Mouse (Mus musculus) megakaryocyte progenitor cell, adult 5-6 weeks (primary cell): Measurements from ENCODE around the gene Trio. TPM values are rescaled to one million over a fixed set of nuclear protein-coding genes. Genes with fewer than 3 reads are reported as not detected.

Experiments
- ATAC-seq: replicated peaks from 2 replicates; pipeline ENCODE4 v1.8.0; 2016; ENCODE audit warnings: mild to moderate bottlenecking, moderate TSS enrichment, inconsistent platforms; ENCODE audit not compliant: poor library complexity
- total RNA-seq, 2 experiments: library from RNA; stranded (forward) in 1 of 2; stranded (reverse) in 1 of 2; fragments of 157-497, 149-512 nt in 1 of 2; fragments of 200-1000 nt in 1 of 2; gene quantifications; 2 replicates each; pipeline versions ENCODE4 v1.2.3 to v1.2.4; 2015 to 2017

Gene Trio
- total RNA-seq, 2 experiments from 2014 or later: 19.4 to 20.2 TPM

DNA sequence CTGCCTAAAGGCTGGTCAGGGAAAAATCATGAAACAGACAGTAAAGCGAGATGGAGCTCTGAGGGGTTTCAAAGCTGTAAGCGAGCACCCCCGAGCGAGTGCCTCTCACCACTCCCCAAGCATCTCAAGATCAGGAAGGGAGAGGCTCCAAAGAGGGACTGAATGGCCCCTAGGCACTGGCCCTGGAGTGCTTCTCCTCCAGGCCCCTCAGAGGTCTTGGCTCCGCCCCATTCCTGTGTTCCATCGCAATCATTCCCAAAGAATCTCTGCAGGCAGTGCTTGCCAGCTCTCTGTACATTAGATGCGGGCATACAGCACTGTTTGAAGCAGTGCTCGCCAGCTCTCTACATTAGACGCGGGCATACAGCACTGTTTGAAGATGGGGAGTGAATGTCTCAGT lies 219.4 kb downstream of the Trio start:
- ATAC-seq: no peak

DNA sequence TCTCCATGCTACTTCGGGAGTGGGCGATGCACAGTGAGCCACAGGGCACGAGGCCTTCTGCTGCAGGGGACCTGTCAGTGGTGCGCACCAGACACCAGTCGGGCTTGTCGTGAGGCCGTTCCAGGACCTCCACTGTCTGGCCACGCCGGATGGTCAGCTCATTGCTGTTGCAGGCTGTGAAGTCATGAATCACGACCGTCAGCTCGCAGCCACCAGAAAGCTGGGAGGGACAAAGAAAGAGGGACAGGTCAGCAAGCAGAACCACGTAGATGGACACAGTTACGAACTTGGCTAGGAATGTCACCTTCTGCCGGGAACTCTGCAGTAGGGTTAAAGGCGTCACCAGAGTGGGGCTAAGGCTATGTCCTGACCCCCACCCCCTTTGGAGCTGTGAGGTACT lies 220.0 kb downstream of the Trio start:
- no peak for ATAC-seq

DNA sequence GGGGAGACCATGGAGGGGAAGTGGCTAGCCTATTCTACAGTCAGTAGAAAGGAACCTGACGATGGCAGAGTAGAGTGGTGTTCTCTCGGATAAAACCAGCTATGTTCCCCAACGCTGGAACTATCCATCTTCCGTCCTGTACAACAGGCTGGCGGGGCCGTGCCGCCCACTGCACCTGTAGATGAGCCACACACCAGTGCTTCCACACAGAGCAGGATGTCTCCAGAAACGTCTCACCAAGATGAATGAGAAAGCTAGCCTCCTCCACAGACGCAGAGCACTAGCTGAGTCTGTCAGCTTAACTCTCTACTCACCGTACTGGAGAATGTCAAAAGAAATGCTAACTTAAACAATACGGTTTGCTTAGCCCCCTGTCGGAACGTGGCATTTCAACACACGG lies 221.2 kb downstream of the Trio start:
- ATAC-seq: no peak

DNA sequence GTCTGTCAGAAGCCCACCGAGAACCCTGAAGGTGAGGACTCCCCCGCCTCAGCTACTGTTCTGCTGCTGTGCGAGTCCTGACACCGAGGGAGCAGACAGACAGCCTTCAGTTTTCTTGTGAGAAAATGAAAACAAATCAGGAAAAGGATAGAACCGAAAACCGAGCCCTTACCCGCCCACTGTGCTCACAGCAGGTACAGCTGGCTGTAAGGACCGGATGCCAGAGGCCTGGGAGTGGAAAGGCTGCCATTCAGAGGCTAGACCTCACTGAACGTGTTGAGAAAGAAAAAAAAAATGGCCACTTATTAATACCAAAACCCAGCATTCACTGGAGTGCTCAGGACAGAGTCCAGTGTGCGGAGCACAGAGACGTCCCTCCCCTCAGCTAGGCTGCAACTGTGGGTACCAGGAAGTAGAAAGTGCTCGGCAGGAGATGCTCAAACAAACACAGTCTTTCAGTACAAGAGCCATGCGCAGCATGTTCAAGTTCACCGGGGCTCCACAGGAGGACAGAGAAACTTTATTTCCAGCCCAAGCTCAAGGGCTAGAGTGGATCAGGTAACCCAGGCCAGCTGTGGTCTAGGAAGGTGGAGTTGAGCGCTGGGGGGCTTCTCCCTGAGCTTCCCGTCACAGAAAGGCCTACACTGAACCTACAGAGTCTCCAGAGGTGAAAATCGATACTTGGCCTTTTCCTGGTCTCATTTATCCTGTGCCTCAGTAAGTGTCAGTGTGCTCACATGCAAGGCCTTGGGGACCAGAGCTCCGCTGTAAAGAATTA lies 221.9 kb downstream of the Trio start:
- ATAC-seq: no peak

DNA sequence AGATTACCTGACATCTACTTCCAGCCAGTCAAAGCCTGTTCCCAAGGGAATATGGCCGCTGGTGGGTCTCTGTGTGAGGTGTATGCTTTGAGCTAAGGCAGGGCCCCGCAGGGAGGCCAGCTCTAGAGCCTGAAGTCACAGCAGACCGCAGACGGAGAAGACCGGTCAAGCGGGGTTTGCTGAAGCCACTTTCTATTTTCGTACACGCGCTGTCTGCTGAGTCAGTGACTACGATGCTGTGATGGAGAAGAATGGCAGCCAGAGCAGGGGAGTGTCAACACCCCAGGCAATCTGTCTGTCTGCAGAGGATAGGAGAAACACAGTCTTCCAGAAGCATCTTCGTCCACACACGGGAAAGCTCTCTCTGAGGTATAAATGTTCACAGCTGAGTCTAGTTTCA lies 223.4 kb downstream of the Trio start:
- no peak for ATAC-seq

DNA sequence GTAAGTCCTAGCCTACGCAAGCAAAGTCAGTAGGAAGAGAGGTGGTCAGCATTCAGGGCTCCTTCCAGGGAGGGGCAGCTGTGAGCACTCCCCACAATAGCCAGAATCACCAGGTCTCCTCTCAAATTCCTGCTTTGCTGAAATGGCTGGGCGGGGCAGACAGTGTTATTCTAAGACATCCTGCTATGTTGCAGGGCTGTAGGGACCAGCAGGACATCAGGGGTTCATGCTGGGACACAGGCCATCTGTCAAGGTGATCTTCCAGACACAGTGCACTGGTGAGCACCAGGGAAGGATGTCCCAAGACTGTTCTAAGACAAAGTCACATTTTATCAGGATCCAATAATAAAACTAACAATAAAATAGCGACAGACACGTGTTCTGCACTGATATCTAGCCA lies 224.5 kb downstream of the Trio start:
- no peak for ATAC-seq

DNA sequence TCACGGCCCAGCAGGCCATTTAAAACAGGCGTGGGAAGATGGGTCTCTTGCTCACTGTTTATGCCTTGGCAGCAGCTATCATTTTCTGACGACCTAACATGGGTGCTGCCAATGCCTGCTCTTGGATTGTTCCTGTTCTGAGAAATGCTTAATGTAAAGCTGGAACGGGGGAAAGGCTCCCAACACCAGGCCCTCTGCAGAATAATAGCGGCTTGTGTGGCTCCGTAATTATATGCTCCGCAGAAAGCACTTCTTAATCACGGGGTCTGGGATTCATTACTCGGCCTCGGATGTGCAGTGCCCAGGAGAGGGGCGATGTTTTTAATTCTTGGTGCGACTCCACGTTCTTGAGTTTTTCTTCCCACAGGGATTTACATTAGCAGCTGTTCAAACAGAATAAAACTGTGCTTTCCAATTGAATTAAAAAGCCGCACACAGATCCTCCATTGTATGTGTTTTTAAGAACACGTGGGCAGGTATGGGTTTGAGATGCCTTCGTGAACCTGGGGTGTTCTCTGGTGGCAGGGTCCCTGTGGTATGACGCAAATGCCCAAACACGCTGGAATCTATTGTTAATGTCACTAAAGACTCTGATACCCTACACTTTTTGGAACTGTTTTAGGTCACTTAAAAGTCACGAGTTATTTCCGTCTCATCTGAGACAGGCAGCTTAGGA lies 228.0 kb downstream of the Trio start:
- ATAC-seq: no peak

DNA sequence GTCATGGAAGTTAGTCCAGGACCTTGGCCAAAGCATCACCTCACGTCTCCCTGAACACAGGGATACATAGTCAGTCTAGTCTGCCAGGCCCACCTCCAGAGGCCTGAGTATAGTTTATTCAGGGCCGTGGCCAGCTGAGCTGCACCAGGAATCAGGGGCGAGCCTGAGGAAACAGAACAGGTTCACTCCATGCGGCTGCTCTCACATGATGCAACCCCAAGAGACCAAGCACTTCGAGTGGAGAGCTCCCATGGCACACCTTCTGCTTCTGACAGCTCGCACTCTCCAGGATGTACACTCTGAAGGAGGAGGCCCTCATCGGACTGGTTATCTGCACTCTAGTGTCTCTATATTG lies 228.8 kb downstream of the Trio start:
- no peak for ATAC-seq

DNA sequence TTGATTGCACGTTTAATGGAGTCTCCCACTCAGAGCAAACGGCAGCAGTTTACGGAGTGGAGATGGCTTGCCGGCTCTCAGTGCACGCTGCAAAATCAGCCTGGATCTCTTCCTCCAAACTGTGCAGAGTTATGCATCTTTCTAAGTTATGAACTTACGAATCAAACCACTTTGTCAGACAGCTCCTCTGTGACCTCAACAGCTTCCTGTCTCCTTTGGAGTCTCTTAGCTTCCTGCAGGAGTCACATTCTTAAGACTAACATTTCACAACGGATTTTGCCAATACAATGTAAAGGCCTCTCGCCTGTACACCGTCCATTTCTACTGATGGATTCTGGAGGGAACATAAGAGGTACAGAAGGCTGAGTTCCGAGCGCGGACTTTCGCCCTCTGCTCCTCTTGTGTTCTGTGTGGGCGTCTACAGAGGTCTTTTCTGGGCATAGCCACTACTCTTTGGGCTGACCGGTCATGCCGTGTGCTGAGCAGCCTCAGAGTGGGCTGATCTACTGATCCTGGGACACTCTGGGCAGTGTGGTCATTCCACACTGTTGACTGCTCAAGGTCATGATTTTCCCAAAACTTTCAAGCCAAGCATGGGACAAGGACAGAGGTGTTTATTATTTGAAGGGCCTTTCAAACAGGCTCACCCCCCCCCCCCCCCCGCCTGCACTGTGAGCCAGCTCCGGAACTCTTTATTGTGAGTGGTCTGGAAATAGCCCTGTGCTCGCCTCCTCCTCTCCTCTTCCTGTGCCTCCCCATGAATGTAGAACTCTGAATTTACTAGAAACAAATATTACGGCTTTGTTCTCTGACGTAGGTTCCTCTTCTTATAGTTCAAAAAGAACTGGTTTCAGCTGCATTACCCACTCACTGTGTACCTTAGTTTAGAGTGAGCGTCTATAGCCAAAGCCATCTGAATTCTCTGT lies 229.4 kb downstream of the Trio start:
- peak; percentile 27; the same call in 1 of the 2 replicates for ATAC-seq

DNA sequence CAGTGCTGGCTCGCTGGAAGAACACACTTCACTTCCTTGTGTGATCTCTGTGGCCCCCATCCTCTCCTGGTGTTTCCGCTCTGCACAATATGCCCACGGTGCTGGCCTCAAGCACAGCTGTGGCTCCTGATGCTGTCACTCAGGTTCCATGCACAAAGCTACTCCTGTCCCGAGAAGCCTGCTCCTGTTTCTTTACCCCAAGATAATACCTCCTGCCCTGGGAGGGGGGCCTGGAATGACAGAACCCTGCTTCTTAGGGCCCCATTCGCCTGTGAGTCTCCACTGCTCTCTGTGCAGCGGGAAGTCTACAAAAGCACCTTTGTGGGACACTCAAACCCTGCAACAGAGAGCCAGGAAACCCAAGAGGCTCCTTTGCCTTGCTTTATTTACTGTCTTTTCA lies 232.4 kb downstream of the Trio start:
- no peak for ATAC-seq

DNA sequence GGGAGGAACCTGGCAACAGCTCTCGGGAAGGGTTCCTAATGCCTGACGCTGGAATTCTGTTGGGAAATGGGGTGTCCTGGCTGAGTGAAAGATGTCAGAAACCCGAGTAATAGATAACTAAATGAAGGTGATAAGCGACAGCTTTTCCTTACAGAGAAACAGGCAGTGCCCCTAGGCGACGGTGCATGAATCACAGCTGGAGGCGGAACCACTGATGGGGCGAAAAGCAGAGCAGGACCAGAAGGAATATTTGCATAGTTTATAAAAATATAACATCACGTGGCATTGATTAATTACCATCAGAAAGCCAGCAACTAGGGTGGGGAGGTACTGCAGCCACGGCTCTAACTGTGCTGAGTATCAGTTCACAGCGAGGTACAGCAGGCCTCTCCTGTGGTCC lies 233.2 kb downstream of the Trio start:
- ATAC-seq: no peak

DNA sequence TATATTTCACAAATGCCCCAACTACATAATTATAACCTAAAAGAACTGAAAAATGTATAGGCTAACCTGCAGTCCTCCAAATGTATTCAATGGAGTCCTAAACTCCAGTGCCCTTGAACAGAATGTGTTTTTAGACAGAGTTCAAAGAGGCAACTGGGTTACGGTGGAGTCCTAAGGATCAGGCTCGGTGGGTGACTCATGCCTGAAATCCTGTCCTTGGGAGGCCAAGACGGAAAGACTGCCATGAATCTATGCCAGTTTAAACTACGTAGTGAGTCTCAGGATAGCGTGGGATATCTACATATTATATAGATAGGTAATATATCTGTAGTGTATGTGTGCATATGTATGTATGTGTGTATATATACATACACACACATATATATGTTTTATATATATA lies 234.5 kb downstream of the Trio start:
- no peak for ATAC-seq

DNA sequence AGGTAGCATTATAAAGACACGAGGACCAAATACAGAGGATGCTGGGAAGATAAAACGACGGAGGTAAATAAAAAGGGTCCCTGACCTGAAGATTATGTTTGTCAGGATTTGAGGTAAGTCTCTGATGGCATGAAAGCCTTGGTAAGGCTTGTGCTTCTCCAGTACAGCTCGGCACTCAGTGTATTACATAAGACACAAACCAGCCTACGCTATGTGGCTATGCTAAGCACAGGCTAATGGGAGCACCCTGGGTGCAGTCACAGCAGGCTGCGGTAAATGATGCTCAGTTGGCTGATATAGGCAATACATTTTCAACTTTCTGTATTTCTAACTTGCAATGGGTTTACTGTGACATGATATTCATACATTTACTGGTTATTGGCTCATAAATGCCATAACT lies 234.9 kb downstream of the Trio start:
- no peak for ATAC-seq

DNA sequence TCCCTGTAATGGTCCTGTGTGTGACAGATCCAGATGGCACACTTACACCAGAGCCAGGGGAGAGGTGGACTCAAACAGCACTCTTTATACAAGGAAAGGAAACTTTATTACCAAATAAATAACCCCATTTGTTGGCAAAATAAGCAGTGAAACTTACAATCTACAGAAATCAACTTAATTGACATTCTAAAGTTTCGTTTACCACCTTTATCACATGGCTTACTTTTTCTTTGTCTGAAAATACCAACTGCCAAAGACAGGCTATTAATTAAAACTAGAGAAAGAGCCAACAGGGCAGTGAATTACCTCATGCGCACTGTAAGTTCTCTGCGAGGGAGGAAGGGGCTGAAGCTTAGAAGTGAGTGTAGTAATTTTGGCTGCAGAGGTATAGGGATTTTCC lies 236.3 kb downstream of the Trio start:
- no peak for ATAC-seq

DNA sequence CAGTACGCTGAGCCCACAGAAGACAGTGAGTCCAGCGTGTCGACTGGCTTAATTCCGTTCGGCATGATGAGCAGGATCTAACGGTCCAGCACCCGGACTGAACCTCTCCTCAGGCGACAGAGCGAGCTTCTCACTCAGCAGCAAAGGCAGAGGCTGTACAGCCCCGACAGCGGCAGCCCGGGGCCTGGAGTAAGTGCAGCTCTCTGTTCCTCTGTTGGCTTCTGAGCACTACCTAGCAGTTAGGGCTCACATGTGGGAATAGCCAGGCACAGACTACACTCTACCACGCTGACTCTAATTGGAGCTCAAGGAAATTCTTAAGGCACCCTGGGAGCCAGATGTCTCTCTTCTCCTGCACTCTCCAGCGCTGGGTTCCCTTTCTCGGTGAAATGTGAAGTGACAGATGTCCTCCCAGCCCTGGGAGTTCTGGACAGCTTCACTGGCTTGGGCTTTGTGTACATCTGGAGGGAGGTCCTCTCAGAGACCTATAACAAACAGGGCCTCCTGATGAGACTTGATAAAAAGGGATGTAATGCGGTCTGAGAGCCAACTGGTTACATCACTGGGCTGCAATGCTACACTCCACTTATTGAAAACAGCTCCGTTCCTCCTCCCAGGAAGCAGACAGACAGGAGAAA lies 237.4 kb downstream of the Trio start:
- no peak for ATAC-seq

DNA sequence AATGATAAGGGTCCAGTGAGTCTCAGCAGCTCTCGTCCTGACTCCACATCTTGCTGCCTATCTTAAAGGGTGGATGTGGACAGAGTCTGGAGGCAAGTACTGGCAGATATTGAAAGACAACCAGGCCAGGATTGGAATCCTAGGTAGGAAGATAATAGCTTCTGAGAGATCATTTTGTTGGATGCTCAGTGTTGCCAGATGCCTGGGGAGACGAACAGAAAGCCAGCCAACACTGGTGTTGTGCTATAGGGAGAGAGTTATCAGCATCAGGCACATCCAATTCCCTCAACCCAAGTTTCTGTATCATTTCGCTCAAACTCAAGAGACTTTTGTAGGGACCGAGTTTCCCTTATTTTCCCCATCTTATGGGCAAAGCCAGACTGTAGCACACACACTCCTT lies 238.5 kb downstream of the Trio start:
- no peak for ATAC-seq

DNA sequence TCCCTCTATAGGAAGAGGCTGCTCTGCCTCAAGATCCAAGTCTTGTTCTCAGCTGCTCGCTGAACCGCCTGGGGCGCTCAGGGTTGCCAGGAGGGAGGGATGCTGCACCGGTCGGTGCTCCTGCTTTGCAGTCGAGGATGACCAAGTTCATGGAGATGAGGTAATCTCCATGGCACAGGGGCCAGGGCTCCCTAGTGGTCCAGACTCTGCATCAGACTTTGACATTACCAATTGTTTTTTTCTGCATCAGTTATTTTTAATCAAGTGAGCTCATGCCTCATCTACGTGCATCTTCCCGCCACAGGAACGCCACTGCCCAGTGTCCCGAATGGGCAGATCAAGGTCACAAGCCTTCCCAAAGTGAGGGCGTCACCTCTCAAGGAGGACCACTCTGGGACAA lies 239.2 kb downstream of the Trio start:
- no peak for ATAC-seq

DNA sequence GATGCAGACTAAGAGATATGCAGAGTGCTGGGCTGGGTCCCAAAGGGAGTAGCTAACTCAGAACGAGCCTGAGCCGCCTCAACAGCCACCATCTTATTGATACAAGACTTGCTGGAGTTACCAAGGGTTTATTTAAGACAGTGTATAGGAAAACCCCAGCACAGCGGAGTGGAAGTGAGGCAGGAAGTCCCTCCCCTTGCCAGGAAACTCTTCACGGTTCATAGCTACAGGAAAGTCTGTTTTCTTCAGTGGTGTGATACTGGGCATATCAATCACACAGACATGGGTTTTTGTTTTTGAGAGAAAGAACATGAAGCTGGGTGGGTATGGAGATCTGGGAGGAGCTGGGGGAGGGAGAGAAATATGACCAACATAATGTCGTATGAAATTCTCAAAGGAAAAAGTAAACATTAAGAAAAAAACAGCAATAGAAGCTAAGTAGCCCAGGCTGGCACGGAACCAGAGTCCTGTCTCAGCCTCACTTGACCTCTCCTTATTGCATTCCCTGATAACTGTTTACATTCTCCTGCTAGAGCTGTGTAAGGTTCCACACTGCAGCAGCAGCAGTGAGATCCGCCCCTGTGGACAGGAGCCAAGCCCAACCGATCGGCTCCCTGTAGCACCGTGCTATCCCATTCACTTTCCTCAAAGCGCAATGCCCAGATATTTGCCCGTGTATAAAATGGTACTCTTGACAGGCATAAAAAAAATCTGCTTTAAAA lies 240.2 kb downstream of the Trio start:
- peak; percentile 22 for ATAC-seq

DNA sequence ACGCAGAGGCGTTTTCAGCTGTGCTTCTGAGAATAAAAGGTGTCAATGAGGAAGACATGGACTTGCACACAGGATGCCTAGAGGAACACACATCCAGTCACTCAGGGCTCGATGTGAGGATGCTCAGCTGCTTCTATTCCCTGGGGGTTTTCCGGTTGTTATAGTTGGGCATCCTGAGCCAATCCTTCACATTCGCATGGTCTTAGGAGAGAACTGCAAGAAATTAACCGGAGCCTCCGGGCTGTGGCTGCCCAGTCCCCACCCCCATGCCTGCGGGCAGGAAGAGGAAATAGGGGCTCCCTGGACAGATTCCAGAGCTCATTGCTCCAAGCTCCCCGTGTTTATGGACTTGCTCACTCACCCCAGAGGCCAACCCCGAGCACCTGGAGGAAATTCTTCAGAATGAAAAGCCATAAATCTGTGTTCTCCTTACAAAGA lies 241.5 kb downstream of the Trio start:
- ATAC-seq: peak; percentile 29

DNA sequence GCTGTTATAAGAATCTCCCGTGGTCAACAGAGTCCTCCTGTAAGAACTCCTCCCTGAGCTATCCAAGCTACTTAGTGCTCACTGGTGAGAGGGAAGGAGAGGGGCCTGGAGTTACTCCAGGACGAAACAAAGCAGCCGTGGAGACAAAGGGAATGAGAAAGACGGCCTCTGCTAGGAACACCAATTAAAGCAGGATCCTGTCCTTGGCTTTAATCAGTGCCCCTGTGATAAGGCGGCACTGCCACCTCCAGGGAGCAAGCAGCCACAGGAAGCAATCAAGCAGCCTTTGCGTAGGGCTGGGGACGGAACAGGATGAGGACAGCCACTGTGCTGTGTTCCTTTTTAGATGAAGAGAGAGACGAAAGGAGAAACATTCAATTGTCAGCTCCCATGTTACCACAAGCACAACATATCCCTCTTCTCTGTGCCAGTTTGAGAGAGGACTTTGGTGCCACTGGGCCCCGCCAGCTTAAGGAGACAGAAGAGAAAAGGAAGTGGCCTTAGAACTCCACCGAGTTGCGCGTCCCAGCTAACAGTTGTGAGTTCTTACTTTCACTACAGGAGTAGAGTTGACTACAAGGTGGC lies 242.0 kb downstream of the Trio start:
- ATAC-seq: peak; percentile 66
